Mouse (Mus musculus): ENCODE measurements at regions not wholly inside any gene's neighbourhood (a gene's known extent, or its start where the extent isn't known, plus 50 kb on each side); places are given as distances from the start of the nearest gene placed in this dataset.
A peak's percentile ranks its signal among the peaks of the same experiment; 100 is the strongest.

- 52% methylated on average over 12 of the region's 12 CpGs for WGBS
- no peak for ATAC-seq (ENCODE audit: insufficient number of reproducible peaks, insufficient read depth, low FRiP score, low read depth)
- H3K4me3 ChIP-seq (ENCODE audit: control insufficient read depth in 1 of 2, insufficient read depth in 1 of 2, low read depth in 1 of 2, low read length in 2 of 2): no peak overlapping the region
- peaks cover 10% of the 10 kb centered on the region in 2 experiments; a peak in 3 of 4 replicates for H3K4me1 ChIP-seq (ENCODE audit: control insufficient read depth in 2 of 2, insufficient read depth in 2 of 2, low read length in 2 of 2)
- no peak overlapping the region for H3K4me2 ChIP-seq (ENCODE audit: low read length)
- H3K9me3 ChIP-seq (ENCODE audit: control insufficient read depth, low read length): peaks cover 16% of the 10 kb centered on the region
- H3K9ac ChIP-seq (ENCODE audit: low read length): no peak overlapping the region
- no peaks in the 10 kb centered on the region for H3K27me3 ChIP-seq (ENCODE audit: control insufficient read depth, insufficient read depth, low read length)
- H3K36me3 ChIP-seq (ENCODE audit: control insufficient read depth, insufficient read depth, low read length): no peaks in the 10 kb centered on the region
- H3K27ac ChIP-seq (replicated peaks in 1 of 2; ENCODE audit: control insufficient read depth in 1 of 2, insufficient read depth in 1 of 2, low read depth in 2 of 2, low read length in 2 of 2): 0 out of 4 replicates have a peak overlapping the region, but pooled peaks have one; percentile 9 to 12
Observed at GRCm38 (mm10) chr8:23360061-23360622, 949.0 kb downstream of the Mrps31 start.

- H3K9ac ChIP-seq (ENCODE audit: low read length): peak overlapping the region; percentile 54
- no peaks in the 10 kb centered on the region for H3K27me3 ChIP-seq (ENCODE audit: control insufficient read depth, insufficient read depth, low read length)
- ATAC-seq (ENCODE audit: insufficient number of reproducible peaks, insufficient read depth, low FRiP score, low read depth): no peak; the same call in 1 of the 2 replicates
- peaks cover 10% of the 10 kb centered on the region in 2 experiments; a peak in 3 of 4 replicates for H3K4me1 ChIP-seq (ENCODE audit: control insufficient read depth in 2 of 2, insufficient read depth in 2 of 2, low read length in 2 of 2)
- no peak overlapping the region for H3K4me3 ChIP-seq (ENCODE audit: control insufficient read depth in 1 of 2, insufficient read depth in 1 of 2, low read depth in 1 of 2, low read length in 2 of 2)
- H3K9me3 ChIP-seq (ENCODE audit: control insufficient read depth, low read length): peaks cover 16% of the 10 kb centered on the region
- H3K36me3 ChIP-seq (ENCODE audit: control insufficient read depth, insufficient read depth, low read length): no peaks in the 10 kb centered on the region
- peak overlapping the region; percentile 83 to 93 for H3K27ac ChIP-seq (replicated peaks in 1 of 2; ENCODE audit: control insufficient read depth in 1 of 2, insufficient read depth in 1 of 2, low read depth in 2 of 2, low read length in 2 of 2)
- H3K4me2 ChIP-seq (ENCODE audit: low read length): peak overlapping the region; percentile 27
- 14% methylated on average over 9 of the region's 9 CpGs for WGBS
Observed at GRCm38 (mm10) chr8:23360850-23361274, 949.7 kb downstream of the Mrps31 start.

Data from heart, embryonic 14.5 days (tissue).